Mouse (Mus musculus) erythroblast, adult 5-6 weeks (primary cell): ENCODE data around the gene Clns1a. TPM values are rescaled to one million over a fixed set of nuclear protein-coding genes. Genes with fewer than 3 reads are reported as not detected.

Experiments used
- ATAC-seq: replicated peaks from 2 replicates; pipeline ENCODE4 v1.8.0; 2016; ENCODE audit warnings: moderate number of reproducible peaks, mild to moderate bottlenecking, moderate TSS enrichment, inconsistent platforms; ENCODE audit not compliant: poor library complexity, low FRiP score, severe bottlenecking
- total RNA-seq, 2 experiments: library from RNA; stranded (forward) in 1 of 2; stranded (reverse) in 1 of 2; fragments of 150-400 nt in 1 of 2; fragments of 200-764, 138-1000 nt in 1 of 2; gene quantifications; 2 replicates each; pipeline versions ENCODE4 v1.2.3 to v1.2.4; 2015 to 2017; ENCODE audit warnings: low replicate concordance in 2 of 2

Clns1a gene
- total RNA-seq (2015; ENCODE audit: low replicate concordance) (10.2 and 28.0 TPM in 2 replicates), total RNA-seq (2017; ENCODE audit: low replicate concordance) (27.5 and 32.1 TPM in 2 replicates)

- peak; percentile 95 for ATAC-seq
These were observed at the start of gene Clns1a for GRCm38 (mm10) chr7:97696506-97697254. Gene Clns1a (plus strand): TSS chr7:97696634.

DNA sequence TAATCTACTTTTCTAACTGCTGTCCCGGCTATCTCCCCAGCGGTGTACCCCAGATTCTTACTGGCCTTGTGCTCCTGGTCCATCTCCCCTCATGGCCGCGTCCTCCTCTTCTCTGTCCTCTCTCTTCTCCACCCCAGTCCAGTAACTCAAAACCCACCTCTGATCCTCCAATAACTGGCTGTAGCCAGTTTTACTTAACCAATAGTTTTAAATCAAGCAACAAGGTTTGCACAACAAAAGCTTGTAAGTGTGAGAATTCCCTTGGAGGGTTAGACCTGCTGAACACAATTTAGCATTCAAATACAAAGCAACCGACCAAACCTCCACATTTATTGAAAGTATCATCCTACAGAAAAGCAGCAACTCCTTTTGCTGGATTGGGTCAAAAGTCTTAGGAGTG is 48.8 kb upstream of the Clns1a start:
- no peak for ATAC-seq

DNA sequence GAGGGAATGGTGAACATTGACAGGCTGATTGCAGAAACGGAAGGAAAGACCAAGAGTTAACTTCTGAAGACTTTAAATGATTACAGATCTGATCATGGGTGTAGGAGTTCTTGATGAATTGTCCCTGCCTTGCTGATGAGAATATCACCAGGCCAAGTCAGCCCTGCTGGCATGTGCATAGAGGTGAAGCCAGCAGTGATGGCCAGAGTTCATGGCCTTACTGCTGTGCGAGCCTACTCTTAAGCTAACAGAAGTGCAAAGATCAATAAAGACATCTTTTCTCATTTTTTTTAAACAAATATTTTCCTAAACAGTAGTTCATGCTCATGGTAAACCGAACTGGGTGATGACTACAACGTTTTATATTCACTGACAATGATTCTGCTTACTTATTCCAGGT is 45.7 kb upstream of the Clns1a start:
- no peak for ATAC-seq

- ATAC-seq, result no peak
These were observed 40.3 kb upstream of the Clns1a start for GRCm38 (mm10) chr7:97656144-97656543.

- no peak for ATAC-seq
These were observed 34.8 kb upstream of the Clns1a start for GRCm38 (mm10) chr7:97661634-97662033.

DNA sequence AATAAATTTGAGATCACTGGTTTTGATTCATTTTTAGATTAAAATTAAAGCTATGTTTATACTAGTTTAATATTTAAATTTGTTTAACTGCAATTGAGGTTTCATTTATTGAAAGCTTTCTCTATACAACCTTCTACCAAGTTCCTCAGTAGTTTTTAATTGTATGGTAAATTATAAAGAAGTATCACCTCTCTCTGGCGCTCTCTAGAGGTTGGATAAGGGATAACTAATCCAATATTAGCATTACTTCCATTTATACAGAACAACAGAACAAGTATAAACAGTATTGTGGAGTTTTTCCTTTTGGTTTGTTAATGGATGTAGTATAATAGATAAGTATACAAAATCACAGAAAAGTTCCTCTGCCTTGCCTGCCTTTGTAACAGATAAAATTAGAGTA is 17.2 kb upstream of the Clns1a start:
- no peak for ATAC-seq

- ATAC-seq, result no peak
These were observed 8.6 kb upstream of the Clns1a start for GRCm38 (mm10) chr7:97687831-97688230.

GRCm38 (mm10) chr7:97695441-97695840 is 993 bp upstream of the Clns1a start:
- ATAC-seq, result no peak

GRCm38 (mm10) chr7:97696133-97696505 is 315 bp upstream of the Clns1a start:
- no peak for ATAC-seq

- ATAC-seq, result no peak
These were observed 3.7 kb downstream of the Clns1a start for GRCm38 (mm10) chr7:97700173-97700572.

DNA sequence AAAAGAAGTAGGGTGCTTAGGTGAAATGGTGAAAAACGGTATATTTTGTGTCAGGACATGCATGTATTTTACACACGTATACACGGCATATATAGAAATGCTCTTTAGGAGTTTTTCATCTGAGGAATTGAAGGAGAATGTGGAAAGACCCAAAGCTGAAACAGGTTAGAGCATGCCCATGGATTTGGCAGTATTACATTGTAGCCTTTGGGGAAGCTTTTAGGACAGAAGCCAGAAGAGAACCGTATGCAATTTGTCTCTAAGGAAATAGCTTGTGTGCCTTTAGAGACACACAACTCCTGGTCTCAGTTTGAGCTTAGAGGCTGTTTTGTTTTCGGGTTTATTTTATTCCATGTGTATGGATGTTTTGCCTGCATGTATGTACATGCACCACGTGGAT is 4.7 kb downstream of the Clns1a start:
- no peak for ATAC-seq

DNA sequence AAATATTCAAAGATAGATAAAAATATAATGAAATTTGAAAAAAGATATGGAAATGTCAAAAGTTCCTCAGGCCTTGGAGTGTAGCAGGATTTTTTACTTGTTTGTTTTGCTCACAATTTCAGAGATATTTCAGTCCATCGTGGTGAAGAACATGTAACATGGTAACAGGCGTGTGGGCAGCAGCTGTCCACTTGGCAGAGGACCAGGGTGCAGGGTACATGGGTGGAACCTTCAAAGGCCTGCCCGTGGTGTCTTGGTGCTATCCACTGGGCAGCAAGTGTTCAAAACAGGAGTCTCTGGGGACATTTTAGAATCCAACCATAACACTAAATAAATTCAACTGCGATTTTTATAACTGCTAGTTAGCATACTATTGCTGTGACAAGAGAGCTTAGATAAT is 10.7 kb downstream of the Clns1a start:
- no peak for ATAC-seq

DNA sequence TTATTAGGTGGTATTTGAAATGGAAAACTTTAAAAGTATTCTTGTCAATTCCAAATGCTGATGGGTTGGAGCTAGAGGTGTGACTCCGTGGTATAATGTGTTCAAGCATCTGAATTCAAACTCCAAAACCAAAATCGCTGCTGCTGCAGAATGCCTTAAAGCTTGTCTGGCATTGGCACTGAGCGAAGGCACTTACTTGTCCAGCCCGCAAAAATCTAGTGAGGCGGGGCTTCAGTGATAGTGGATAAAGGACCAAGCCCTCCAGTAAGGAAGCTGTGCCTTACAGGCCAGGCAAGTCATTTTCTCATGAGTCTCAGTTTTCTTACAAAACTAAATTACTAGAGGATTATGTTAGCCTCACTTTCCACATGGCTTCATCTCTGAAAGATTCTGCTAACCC is 11.4 kb downstream of the Clns1a start:
- ATAC-seq, result no peak

- ATAC-seq, result no peak; the same call in 1 of the 2 replicates
These were observed 12.8 kb downstream of the Clns1a start for GRCm38 (mm10) chr7:97709204-97709603.

DNA sequence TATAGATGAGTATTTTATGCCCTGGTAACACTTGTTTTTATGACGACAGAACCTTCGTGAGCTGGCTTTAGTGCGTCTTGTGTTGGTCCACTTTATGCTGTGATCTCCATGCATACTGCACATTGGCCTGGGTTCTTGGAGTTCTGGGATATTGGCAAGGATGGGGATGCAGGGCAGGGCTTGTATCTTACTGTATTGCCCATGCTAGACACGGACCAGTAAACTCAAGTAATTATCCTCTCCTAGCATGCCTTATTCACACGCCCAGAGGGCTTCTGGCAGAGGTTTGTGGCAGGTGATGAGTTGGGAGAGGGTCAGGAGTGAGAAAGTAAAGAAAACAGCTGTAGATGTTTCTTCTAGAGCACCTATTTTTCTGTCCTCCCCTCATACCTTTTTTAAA is 18.2 kb downstream of the Clns1a start:
- no peak for ATAC-seq

DNA sequence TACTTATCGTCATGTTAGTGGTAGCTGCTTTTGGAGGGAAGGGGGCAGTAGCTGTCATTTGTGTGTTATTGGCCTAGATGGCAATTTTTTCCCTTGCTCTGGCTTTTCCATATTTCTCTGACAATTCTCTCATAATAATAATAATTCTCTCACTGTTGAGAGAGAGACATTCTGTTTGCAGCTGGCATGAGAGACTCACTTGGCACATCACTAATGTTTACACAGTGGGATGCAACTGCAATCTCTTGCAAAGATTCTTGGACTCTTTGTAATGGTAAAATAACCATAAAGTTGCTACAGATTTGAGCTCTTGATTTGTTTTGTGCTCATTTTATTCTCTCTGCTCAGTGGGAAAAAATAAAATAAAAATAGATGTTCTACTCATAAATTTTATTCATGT is 20.9 kb downstream of the Clns1a start:
- no peak for ATAC-seq

- no peak for ATAC-seq
These were observed 22.6 kb downstream of the Clns1a start for GRCm38 (mm10) chr7:97719078-97719477.

- no peak for ATAC-seq
These were observed 23.7 kb downstream of the Clns1a start for GRCm38 (mm10) chr7:97720109-97720508.

GRCm38 (mm10) chr7:97722278-97722918 is 26.0 kb downstream of the Clns1a start:
- no peak for ATAC-seq

- ATAC-seq, result no peak
These were observed 27.5 kb downstream of the Clns1a start for GRCm38 (mm10) chr7:97723646-97724538.
